Mouse (Mus musculus) embryonic fibroblast, embryonic 13.5 days (primary cell): ENCODE data around the gene Rrm2. TPM values are rescaled to one million over a fixed set of nuclear protein-coding genes. Genes with fewer than 3 reads are reported as not detected.
"Not testable (repeated sequence)": the region's sequence is repeated elsewhere in the genome, so short reads cannot be mapped to it uniquely, and the experiment has no call there.

Experiments used
- H3K27ac ChIP-seq: 2 replicates; pipeline ENCODE4 v1.5.1; 2012; ENCODE audit warnings: low read length, control low read depth, inconsistent platforms; ENCODE audit not compliant: insufficient read depth
- H3K4me1 ChIP-seq: 2 replicates; pipeline ENCODE4 v1.6.1; 2011; ENCODE audit warnings: low read length; ENCODE audit not compliant: control insufficient read depth, insufficient read depth
- H3K4me3 ChIP-seq: 2 replicates; pipeline ENCODE4 v1.5.1; 2011; ENCODE audit warnings: mild to moderate bottlenecking, control low read depth, low read length; ENCODE audit not compliant: insufficient read depth
- CTCF ChIP-seq: IDR thresholded peaks from 2 replicates; pipeline ENCODE4 v1.5.1; 2011; ENCODE audit warnings: mild to moderate bottlenecking, control low read depth, low read length, moderate library complexity, borderline replicate concordance; ENCODE audit not compliant: insufficient read depth
- POLR2A ChIP-seq: IDR thresholded peaks from 2 replicates; pipeline ENCODE4 v1.6.1; 2011; ENCODE audit warnings: low read depth, mild to moderate bottlenecking, control low read depth, low read length, moderate library complexity
- polyA plus RNA-seq: library from polyadenylated mRNA; stranded (reverse); fragments of >200 nt; gene quantifications from 2 replicates; pipeline ENCODE4 v1.2.4, GENCODE M21; 2011; ENCODE audit warnings: low read depth; ENCODE audit not compliant: missing spikeins, insufficient read length

The Rrm2 gene
- polyA plus RNA-seq, 1 experiment: 106 TPM

GRCm38 (mm10) chr12:24683461-24683860 lies 24.6 kb upstream of the Rrm2 start:
- Histone ChIP-seq H3K4me1 (0 out of 2 replicates have a peak, but pooled peaks cover 5% of the 10 kb centered on the region), H3K27ac (no peak overlapping the region), H3K4me3 (no peak overlapping the region)
- TF ChIP-seq POLR2A: no peak
- no peak for TF ChIP-seq CTCF

GRCm38 (mm10) chr12:24686038-24686695 lies 21.9 kb upstream of the Rrm2 start:
- Histone ChIP-seq H3K27ac (no peak overlapping the region), H3K4me1 (0 out of 2 replicates have a peak, but pooled peaks cover 5% of the 10 kb centered on the region), H3K4me3 (no peak overlapping the region)
- no peak for TF ChIP-seq POLR2A
- TF ChIP-seq CTCF: no peak

GRCm38 (mm10) chr12:24686696-24687346 lies 21.2 kb upstream of the Rrm2 start:
- no peak overlapping the region for H3K27ac ChIP-seq
- no peaks in the 10 kb centered on the region for H3K4me1 ChIP-seq
- no peak overlapping the region for H3K4me3 ChIP-seq
- TF ChIP-seq CTCF (no peak), POLR2A (no peak)

- TF ChIP-seq CTCF (no peak), POLR2A (no peak)
- Histone ChIP-seq H3K4me1 (no peaks in the 10 kb centered on the region), H3K4me3 (no peak overlapping the region), H3K27ac (no peak overlapping the region)
Measured at GRCm38 (mm10) chr12:24690351-24690750, 17.7 kb upstream of the Rrm2 start.

- Histone ChIP-seq H3K4me1 (no peaks in the 10 kb centered on the region), H3K27ac (no peak overlapping the region), H3K4me3 (no peak overlapping the region)
- peak; percentile 90 for TF ChIP-seq CTCF
- TF ChIP-seq POLR2A: no peak
Measured at GRCm38 (mm10) chr12:24696500-24697483, 11.2 kb upstream of the Rrm2 start.

- Histone ChIP-seq H3K4me1 (no peaks in the 10 kb centered on the region), H3K4me3 (no peak overlapping the region), H3K27ac (no peak overlapping the region)
- TF ChIP-seq POLR2A (no peak), CTCF (no peak)
Measured at GRCm38 (mm10) chr12:24697484-24698204, 10.4 kb upstream of the Rrm2 start.

- no peak overlapping the region for H3K4me3 ChIP-seq
- no peaks in the 10 kb centered on the region for H3K4me1 ChIP-seq
- no peak overlapping the region for H3K27ac ChIP-seq
- no peak for TF ChIP-seq CTCF
- TF ChIP-seq POLR2A: no peak
Measured at GRCm38 (mm10) chr12:24698514-24698913, 9.5 kb upstream of the Rrm2 start.

GRCm38 (mm10) chr12:24699578-24699977 lies 8.5 kb upstream of the Rrm2 start:
- H3K4me1 ChIP-seq: no peaks in the 10 kb centered on the region
- no peak overlapping the region for H3K27ac ChIP-seq
- TF ChIP-seq CTCF: no peak
- no peak for TF ChIP-seq POLR2A
- H3K4me3 ChIP-seq: no peak overlapping the region

GRCm38 (mm10) chr12:24701621-24702020 lies 6.4 kb upstream of the Rrm2 start:
- H3K4me1 ChIP-seq, H3K27ac ChIP-seq, H3K4me3 ChIP-seq: not testable (repeated sequence)

- no peak for TF ChIP-seq CTCF
- no peak for TF ChIP-seq POLR2A
- H3K27ac ChIP-seq: no peak overlapping the region
Measured at GRCm38 (mm10) chr12:24703013-24703412, 5.0 kb upstream of the Rrm2 start.

More at GRCm38 (mm10) chr12:24703013-24703412, 5.0 kb upstream of the Rrm2 start:
- no peak overlapping the region for H3K4me3 ChIP-seq
- H3K4me1 ChIP-seq: peaks cover 3% of the 10 kb centered on the region; the same call in 1 of the 2 replicates
